Mouse (Mus musculus) liver, adult (tissue): Measurements from ENCODE around the gene Parp2.

Source experiments
- GATA4 ChIP-seq: IDR thresholded peaks from 2 replicates; pipeline ENCODE4 v1.6.1; 2014; ENCODE audit warnings: mild to moderate bottlenecking, low read length; ENCODE audit not compliant: insufficient replicate concordance

Gene Parp2

GRCm38 (mm10) chr14:50802843-50803562 lies 4.6 kb upstream of the Parp2 start:
- no peak for TF ChIP-seq GATA4

GRCm38 (mm10) chr14:50804683-50805082 lies 3.0 kb upstream of the Parp2 start:
- no peak for TF ChIP-seq GATA4

GRCm38 (mm10) chr14:50813060-50813459 lies 5.4 kb downstream of the Parp2 start:
- TF ChIP-seq GATA4 = no peak

GRCm38 (mm10) chr14:50823240-50823639 lies 15.6 kb downstream of the Parp2 start:
- TF ChIP-seq GATA4 = no peak

- TF ChIP-seq GATA4 = no peak
Observed at GRCm38 (mm10) chr14:50824219-50824618, 16.6 kb downstream of the Parp2 start.

GRCm38 (mm10) chr14:50826579-50826978 lies 18.9 kb downstream of the Parp2 start:
- no peak for TF ChIP-seq GATA4

- no peak for TF ChIP-seq GATA4
Observed at GRCm38 (mm10) chr14:50829878-50830277, 22.2 kb downstream of the Parp2 start.

- no peak for TF ChIP-seq GATA4
Observed at GRCm38 (mm10) chr14:50833964-50834363, 26.3 kb downstream of the Parp2 start.

GRCm38 (mm10) chr14:50834435-50834834 lies 26.8 kb downstream of the Parp2 start:
- no peak for TF ChIP-seq GATA4

- TF ChIP-seq GATA4 = no peak
Observed at GRCm38 (mm10) chr14:50837236-50837635, 29.6 kb downstream of the Parp2 start.

- TF ChIP-seq GATA4 = no peak
Observed at GRCm38 (mm10) chr14:50855788-50856187, 48.1 kb downstream of the Parp2 start.

GRCm38 (mm10) chr14:50862641-50863040 lies 55.0 kb downstream of the Parp2 start:
- no peak for TF ChIP-seq GATA4

- TF ChIP-seq GATA4 = no peak
Observed at GRCm38 (mm10) chr14:50866966-50867365, 59.3 kb downstream of the Parp2 start.

GRCm38 (mm10) chr14:50868211-50868610 lies 60.6 kb downstream of the Parp2 start:
- no peak for TF ChIP-seq GATA4

- TF ChIP-seq GATA4 = no peak
Observed at GRCm38 (mm10) chr14:50868656-50869055, 61.0 kb downstream of the Parp2 start.

GRCm38 (mm10) chr14:50869889-50870804 lies 62.5 kb downstream of the Parp2 start, which contains the start of gene Tep1:
Gene Tep1, minus strand, starts transcription at chr14:50870560.
- no peak for TF ChIP-seq GATA4
